Mouse (Mus musculus) gonadal fat pad, adult 2 months (tissue): ENCODE measurements around the gene Abcb1a. TPM values are rescaled to one million over a fixed set of nuclear protein-coding genes. Genes with fewer than 3 reads are reported as not detected.
"Not testable (repeated sequence)": the region's sequence is repeated elsewhere in the genome, so short reads cannot be mapped to it uniquely, and the experiment has no call there.

Experiments used
- DNase-seq: peaks from one replicate; pipeline ENCODE4 v3.0.0-alpha.2; 2012; ENCODE audit warnings: low read depth
- polyA plus RNA-seq: library from polyadenylated mRNA; depleted of rRNA; stranded (reverse); fragments of >200 nt; gene quantifications from 2 replicates; pipeline ENCODE4 v1.2.3, GENCODE M21; 2012; rRNA removed

The Abcb1a gene
- polyA plus RNA-seq, 1 experiment = 5.2 TPM

- no peak for DNase-seq
Observed at GRCm38 (mm10) chr5:8727760-8728159, 67.9 kb downstream of the Abcb1a start.

GRCm38 (mm10) chr5:8732639-8733038, 72.8 kb downstream of the Abcb1a start:
- no peak for DNase-seq

- DNase-seq = not testable (repeated sequence)
Observed at GRCm38 (mm10) chr5:8733307-8733706, 73.4 kb downstream of the Abcb1a start.

- no peak for DNase-seq
Observed at GRCm38 (mm10) chr5:8736389-8736788, 76.5 kb downstream of the Abcb1a start.

DNA sequence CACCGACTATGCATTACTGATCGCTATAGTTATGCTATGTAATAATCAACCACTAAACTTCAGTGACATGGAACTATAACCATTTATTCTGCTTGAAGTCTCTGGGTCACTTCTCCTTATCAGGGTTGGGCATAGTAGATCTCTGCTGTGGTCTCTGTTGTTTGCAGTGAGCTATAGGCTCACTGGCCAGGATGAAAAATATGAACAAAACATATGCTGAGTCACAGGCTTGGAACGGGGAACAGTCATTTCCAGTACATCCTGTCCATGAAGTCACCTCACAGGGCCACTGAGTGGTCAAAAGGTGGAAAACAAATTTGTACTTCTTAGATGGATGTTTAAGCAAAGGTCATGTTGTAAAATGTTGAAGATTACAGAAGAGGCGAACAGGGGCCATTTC, 77.2 kb downstream of the Abcb1a start:
- DNase-seq = no peak

DNA sequence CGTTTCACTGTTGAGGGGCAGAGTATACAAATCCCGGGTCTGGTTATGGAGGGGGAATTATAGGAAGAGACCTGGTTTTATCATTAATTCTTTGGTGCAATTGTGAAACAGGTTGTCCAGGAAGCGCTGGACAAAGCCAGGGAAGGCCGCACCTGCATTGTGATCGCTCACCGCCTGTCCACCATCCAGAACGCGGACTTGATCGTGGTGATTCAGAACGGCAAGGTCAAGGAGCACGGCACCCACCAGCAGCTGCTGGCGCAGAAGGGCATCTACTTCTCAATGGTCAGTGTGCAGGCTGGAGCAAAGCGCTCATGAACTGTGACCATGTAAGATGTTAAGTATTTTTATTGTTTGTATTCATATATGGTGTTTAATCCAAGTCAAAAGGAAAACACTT, 87.4 kb downstream of the Abcb1a start:
- DNase-seq = not testable (repeated sequence)

DNA sequence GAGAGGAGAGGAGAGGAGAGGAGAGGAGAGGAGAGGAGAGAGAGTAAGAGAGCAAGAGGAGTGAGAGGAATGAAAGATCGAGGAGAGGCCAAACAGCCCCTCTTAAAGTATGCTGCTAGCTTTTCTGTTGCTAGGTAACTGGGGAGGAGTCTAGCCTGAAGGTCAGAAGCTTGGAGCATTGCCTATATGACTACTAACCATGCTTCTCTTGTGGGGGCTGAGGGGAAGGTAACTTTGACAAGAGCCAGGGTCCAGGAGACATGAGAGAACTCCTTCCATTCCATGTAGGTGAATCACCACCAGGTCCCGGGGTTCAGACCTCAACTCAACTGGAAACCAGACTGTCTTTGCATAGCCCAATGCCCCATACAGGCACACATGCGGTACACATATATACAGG, 113.0 kb downstream of the Abcb1a start:
- no peak for DNase-seq

DNA sequence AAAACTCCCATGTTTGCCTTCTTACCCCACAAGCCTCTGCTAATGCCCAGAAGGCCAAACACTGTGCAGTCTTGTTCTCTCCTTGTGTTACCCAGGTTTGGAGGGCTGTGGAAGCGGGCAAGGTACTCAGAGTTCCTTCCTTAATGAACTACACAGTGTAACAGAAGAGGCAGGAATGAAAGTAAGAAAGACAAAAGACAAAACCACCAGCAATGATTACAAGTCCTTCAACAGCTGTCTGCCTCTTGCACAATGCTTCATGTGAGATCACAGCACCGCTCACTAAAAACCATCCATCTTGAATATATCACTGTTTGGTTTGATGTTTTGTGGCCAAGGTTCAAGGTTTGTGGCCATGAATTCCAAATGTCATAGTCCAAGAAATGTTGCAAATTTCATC, 118.4 kb downstream of the Abcb1a start:
- no peak for DNase-seq

DNA sequence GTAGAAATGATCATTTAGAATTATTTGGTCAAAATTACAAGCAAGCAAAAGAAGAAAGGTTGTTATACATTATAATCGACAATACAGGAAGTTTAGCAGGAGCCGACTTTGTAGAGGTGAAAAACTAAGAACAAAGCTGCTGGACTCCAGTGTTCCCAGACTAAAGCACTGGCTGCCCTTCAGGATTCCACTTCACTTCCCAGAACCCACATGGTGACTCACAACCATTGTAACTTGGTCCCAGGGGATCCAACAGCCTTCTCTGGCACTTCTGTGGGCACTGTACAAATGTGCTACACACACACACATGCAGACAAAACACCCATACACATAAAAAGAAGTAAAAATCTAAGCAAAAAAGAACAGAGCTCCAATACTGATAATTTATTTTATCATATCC, 118.9 kb downstream of the Abcb1a start:
- DNase-seq = no peak

GRCm38 (mm10) chr5:8792281-8792680, 132.4 kb downstream of the Abcb1a start:
- DNase-seq = no peak

Other genes with a start within 250 kb of the Abcb1a start
- gene Dbf4, start 237.4 kb upstream of the Abcb1a start, polyA plus RNA-seq = 1.5 and 1.8 TPM in 2 replicates
- 2.8 and 3.2 TPM in 2 replicates for gene Slc25a40, start 237.2 kb upstream of the Abcb1a start, polyA plus RNA-seq
- 0.30 and 0.32 TPM in 2 replicates for gene Rundc3b, start 37.1 kb upstream of the Abcb1a start, polyA plus RNA-seq
- 2.6 and 4.4 TPM in 2 replicates for gene Abcb1b, start 138.1 kb downstream of the Abcb1a start, polyA plus RNA-seq
- 0.15 and 0.24 TPM in 2 replicates for gene Abcb4, start 233.6 kb downstream of the Abcb1a start, polyA plus RNA-seq